Mouse (Mus musculus) frontal cortex, postnatal 36 days (tissue): ENCODE measurements around the gene Vps8.

ENCODE experiments used
- DNase-seq, 2 experiments: peaks; one replicate each; pipeline ENCODE4 v3.0.0; 2022; ENCODE audit warnings: low spot score in 2 of 2

Gene Vps8

DNA sequence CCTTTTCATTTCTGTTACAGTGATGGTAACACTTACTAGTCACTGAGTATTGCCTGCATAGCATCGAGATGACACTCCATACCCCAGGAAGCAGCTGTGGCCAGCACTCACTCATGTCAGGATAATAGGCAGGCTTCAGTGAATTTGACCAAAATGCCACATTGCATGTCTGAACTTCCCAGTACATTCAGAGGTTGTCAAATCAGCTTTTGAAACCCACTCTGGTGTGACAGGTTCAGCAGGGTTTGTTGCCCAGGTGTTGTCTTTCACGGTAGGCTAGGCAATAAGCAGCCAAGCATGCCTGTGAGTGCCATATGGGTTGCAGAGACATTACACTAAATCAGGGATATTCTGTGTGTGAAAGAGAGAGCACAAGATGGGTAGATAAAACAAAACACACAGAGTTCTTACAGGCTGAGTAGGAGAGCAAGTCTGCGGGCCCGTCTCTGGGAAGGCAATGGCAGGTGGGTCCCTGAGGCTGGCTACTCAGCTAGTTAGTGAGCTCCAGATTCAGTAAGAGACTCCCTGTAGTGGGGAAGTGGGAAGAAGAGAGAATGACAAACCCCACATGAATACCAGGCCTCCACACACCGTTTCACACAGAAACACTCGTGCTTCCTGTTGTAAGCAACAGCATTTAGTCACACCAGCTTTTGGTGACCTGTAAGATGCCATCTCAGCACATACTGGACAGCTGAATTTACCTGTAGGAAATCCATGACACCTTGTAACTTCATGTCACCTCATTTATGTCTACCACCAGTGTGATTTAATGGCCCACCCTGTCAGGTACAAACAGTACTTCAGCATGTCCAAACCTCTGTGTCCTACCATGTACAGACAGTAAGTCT, 203.1 kb downstream of the Vps8 start:
- DNase-seq = no peak

DNA sequence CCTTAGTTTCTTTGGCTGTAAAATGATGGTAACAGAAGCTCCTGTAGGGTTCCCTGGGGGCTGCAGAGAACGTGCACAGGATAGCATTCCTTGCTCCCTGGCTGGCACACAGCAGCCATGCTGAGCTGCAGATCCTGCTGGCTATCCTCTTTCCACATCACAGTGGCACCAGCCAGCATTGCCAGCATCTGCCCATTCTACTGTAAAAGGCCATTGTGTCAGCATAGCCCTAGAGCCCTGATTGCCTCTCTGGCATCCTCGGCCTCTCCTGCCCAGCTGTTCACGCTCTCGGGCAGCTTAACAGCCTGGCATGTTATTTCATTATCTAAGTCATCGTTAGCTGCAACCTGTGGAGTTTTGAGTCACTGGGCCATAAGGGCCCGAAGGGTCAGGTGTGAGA, 204.3 kb downstream of the Vps8 start:
- no peak for DNase-seq

DNA sequence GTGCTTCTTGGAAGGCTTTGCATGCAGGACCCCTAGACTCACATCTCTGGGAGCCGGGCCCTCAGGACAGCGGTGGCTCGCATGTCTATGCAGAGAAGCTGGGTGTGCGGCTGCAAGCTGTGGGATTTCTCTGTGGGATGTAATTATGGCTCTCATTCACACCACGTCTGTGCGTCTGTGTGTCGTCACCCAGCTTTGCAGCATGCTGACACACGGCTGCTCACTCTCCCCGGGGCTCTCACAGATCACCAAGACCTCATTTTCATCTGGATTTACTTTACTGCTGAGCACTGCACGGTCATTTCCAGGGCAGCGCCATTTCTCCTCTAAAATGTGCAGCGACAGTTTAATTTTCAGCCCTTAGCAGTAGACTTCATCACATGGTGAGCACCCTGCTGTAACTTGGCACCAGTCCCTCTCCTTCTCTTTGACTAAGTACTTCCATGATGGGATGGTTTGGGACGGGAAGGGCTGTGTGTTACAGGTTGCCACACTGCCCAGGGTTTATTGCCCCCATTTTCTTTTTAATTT, 205.2 kb downstream of the Vps8 start:
- peak in 1 of 2 experiments; percentile 57 for DNase-seq

DNA sequence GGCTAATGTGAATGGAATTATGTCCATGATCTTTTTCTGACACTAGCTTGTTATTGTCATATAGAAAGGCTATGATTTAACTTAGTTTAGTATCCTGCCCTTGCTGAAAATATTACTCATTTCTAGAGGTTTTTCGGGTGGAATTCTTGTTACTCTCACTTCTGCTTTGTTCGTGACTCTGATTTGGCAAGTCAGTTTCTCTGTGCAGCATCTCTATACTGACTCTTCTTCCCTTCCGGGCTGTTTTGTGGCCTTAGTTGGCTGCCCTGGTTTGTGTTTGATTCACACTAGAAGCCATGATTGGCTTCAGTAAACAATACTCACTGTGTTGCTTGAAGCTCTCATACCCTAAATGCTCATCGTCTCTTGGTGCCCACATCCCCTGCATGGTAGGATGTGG, 207.7 kb downstream of the Vps8 start:
- no peak for DNase-seq

DNA sequence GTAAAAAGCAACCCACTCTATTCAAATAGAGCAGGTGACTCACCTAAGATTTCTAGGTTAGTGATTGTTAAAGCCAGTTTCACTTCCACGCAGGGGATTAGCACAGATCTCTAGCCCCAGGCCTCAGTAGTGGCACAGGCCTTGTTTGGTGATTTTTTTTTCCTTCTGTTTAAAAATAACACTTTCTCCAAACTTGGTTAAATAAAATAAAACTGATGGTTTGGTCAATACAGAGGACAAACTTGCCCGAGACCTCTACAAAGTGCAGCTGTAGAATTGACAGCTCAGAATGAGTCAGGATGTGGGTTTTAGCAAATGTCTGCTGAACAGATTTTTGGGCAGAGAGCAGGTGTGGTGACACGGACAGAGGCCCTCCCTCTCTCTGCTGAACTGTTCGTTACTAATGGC, 208.9 kb downstream of the Vps8 start:
- no peak for DNase-seq

DNA sequence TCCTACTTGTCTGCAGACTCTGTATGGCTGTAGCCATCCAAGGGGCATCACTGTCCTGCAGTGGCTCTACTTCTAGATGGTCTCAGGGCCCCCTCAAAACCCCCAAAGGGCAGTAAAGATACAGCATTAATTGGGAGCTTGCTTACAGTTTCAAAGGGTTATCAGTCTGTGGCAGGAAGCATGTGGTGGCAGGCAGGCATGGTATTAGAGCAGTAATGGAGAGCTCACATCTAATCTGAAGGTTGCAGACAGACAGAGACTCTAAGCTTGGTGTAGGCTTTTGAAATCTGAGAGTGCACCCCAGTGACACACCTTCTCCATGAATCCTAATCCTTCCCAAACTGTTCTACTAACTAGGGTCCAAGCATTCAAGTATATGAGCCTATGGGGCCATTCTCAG, 211.5 kb downstream of the Vps8 start:
- no peak for DNase-seq

DNA sequence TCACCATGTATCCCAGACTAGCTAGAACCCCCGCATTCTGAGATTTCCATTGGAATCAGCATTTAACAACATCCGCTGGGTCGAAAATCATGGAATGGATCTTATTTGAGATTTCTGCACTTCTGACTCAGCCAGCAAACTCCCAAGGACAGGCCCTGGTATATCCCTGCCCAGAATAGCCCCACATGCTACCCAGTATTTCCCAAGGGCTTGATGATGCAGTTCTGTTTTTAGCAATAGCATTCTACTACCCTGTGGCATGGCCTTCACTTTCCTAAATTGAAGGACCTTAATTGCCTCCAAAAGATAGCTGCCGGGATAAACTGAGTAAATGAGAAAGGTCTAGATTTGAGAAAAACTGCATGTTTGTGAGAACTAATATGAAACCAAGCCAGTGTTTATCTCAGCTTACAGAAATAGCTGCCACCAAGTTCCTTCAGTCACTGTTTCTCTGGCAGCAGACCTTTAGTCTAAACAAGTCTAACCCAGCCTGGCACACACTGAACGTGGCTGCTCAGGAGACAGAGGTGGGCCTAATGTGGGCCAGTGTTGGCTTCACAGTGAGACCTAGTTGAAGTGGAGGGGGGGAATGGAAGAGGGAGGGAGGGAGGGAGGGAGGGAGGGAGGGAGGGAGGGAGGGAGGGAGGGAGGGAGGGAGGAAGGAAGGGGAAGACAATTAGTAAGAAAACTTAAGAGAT, 213.4 kb downstream of the Vps8 start:
- DNase-seq = no peak

DNA sequence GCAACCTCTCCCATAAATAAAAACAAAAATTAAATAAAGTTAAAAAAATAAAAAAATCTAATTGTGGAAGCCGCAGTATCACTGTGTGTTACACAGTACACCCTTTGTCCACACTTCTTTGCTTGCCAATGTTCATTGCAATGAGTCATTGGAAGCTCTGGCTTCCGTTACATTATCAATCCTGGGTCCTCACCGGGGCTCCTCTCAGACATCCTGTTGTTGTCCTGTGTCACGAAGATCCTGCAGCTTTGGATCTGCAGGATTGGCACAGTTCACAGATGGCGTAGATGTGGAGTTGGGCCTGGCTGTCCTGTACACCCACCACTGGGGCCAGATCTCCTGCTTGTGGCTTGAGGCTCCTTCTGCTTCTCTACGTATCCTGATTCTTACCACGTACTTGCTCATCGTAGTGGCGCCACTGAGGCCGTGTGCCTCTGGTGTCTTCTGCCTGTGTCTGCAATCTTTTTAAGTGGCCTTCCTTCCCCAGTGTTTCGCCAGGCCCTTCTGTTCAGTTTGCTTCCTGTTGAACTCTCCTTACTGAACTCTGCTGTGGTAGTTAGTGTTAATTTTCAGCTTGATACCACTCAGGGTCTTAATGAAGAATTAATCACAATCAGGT, 214.4 kb downstream of the Vps8 start:
- no peak for DNase-seq

DNA sequence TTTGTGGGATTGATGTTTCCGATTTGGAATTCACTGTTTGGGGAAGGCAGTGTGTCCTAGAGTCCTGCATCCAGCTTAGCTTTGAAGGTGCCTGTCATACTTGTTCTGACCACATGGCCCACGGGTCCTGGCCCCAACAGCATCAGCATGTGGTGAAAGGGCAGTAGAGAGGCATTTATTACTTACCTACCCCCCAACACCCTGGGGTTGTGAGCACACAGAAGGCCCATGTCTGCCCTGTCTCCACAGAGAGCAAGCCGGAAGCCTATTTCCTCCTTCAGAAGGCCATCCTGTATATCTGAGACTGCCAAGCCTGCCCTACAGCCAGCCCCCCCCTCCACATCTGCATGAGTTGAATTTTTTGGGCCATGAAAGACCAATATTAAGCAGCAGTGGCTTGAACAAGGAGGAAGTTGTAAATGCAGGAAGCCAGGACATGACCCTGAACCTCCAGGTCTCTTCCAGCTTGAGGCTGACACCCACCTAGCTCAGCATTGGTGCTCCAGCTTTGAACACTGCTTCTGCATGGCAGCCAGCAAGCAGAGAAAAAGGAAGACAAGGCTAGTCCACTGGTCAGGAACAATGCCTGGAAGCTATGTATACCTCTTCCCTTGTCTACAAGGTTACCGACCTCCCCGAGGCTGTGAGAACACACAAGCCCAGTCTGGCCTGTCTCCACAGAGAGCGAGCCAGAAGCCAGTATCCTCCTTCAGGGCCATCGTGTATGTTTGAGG, 218.0 kb downstream of the Vps8 start:
- no peak for DNase-seq

DNA sequence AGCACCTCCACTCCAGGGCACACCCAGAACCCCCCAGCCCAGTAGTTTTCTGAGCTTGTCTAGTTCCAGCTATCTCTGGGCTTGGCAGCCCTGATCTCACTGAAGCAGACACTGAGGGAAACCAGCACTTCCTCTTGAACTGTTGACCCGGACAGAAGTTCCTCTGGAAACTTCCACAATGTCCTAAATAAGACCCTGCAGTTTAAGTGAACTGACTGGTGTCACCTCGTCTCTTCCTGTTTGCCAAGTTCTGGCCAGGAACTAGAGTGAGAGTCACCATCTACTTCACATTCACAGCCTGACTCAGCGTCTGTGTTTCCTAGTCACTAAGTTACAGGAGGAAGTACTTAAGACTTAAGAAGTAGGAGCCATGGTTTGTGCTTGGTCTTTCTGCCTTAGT, 219.0 kb downstream of the Vps8 start:
- DNase-seq = no peak

DNA sequence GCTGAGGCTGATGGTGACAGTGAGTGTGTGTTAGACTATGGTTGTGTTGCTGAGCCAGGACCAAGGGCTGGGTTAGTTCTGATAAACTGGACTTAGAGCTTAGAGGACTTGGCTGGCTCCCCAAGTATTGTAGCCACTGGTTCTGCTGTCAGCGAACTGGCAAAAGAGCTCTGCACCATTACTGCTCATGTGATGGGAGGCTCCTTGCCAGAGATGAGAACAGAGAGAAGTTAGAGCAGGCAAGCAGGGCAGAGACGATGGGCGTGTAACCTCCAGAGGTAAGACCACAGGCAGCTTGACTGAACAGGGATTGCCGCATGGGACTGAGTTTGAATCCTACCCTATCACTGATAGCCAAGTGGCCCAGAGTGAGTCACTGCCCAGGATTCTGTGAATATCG, 220.0 kb downstream of the Vps8 start:
- no peak for DNase-seq

DNA sequence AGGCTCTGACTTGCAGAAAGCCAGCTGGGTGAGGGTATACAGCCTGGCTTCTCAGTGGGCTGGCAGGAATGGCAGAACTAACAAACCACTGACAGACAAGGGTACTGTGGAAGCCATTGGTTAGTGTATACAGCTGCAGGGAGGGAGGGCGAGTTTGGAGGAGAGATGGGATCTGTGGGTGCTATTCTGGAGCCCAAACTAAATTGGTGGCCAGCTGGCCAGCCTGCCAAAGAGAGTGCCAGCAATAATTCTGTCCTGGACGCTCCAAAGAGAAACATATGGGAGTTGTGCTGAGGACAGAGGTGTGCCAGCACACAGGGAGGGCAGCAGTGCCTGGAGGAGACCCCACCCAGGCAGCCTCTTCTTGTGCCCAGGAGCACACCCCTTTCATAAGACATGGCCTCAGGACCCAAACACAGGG, 220.7 kb downstream of the Vps8 start:
- peak in 1 of 2 experiments; percentile 46 for DNase-seq

DNA sequence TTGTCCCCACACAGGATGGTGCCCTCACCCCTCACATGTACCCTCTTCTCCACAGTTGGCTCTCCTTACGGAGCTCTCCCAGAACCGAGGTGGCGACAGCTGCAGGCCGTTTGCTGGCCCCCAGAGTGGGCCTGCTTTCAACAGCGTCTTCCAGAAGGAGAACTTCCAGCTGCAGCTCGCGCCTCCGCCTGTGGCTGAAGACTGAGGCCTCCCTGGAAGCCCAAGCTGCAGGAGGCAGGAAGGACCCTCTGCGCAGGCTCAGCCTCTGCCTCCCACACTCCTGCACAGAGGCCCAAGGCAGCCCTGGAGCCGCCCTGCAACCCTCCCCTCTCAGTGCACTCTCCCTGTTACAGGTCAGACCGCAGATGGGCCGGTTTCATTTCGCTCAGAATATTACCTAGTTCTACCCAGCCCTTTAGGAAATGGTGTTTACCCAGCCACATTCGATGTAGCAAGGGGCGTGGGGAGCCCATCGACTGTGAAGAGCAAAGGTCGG, 221.2 kb downstream of the Vps8 start:
- peak in 1 of 2 experiments; percentile 16 for DNase-seq

DNA sequence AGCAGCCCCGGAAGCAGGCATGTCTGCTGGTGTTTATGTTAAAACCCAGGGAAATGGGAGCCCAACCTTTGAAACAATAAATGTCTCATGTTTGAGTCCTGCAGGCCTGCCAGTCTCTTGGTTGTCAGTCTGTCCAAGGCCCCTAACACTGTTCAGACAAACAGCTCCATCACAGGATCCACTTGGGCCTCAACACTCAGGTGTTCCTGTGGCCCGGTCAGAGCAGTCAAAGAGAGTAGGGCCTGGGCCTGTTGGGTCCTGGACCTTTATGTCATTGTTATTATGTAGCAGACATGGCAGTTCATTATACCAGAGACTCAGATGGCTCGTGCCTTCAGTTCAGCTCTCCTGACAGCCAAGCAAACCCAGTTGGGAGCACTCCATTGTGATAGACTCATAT, 221.7 kb downstream of the Vps8 start:
- DNase-seq = no peak

DNA sequence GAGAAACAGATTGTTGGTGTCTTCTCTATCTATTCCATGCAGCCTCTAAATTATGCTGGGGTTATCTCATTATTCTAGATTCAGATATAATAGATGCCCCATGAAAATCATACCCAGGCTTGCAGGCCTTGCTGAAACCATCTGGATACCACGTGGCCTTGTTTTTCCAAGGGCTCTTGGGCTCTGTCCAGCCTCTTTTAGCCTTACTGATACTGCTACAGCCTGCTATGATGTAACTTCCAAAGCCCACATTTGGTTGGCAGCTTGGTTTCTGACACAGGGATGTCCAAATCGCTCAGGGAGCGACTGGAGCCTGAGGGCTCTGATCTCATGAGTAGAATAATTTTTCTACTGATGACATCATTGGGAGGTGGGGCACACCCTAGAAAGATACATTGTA, 223.0 kb downstream of the Vps8 start:
- no peak for DNase-seq

DNA sequence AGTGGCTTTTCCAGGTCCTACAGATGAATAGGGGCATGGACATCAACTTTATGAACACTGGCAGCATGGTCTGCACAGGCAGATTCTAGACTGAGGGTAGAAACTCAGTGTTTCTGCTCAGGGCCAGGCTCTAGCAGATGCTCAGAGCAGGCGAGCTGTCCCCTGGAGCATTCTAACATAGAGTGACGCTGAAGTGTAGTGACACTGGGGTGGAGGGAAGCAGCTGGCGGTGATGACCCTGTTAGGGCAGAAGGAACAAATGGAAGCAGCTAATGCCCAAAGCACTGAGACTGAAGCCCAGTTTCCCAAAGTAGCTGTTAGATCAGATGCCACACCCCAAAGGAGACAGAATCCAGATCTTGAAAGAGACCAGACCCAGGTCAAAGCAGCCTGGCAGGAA, 223.6 kb downstream of the Vps8 start:
- no peak for DNase-seq

DNA sequence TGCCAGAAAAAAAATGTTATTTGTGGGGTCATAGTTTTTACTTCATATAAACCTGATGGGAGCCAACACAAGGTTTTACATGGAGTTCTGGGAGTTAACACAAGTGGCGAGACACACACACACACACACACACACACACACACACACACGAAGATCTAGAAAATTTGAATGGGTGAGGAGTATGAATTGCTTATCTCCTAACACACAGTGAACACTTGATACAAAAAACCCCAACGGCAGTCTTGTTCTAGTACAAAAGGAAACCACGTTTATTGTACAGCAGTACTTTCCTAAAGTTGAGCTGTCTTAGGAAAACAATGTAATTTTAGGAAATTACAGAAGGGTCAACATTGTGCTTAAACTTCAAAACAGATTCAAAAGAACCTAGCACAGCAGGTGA, 225.9 kb downstream of the Vps8 start:
- no peak for DNase-seq

DNA sequence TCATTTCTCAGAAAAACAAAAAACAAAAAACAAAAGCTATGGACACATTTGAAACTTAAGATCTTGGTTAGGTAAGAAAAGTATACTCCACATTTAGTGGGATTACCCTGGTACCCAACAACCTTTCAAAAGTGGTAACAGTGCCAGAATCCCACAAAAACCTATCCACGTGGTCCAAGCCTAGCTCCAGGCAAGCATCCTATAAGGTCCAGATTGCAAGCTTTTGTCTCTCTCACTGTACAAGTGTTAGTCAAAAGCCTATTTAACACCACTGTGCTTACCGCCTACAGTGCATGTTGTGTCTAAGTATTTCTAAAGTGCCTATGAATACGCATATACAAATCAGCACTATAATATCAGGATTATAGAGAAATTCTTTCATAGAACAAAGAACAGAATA, 227.4 kb downstream of the Vps8 start:
- no peak for DNase-seq

DNA sequence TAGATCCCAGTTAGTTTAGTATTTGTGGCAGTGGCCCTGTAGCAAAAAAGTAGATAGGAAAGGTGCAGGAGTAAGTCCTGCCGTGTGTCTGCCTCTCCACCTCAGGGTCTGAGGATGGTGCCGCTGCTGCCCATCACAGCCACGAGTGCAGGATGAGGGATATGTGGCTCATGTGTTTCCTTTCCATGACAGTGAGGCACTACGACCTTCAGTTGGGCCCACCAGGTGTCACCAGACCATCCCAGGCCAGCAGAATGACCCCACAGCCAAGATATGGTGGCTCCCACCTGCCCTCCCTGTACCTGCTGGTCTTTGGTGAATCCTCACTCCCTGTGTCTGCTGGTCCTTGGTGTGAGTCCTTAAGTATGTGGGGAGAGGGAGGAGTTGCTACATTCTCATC, 228.2 kb downstream of the Vps8 start:
- no peak for DNase-seq

DNA sequence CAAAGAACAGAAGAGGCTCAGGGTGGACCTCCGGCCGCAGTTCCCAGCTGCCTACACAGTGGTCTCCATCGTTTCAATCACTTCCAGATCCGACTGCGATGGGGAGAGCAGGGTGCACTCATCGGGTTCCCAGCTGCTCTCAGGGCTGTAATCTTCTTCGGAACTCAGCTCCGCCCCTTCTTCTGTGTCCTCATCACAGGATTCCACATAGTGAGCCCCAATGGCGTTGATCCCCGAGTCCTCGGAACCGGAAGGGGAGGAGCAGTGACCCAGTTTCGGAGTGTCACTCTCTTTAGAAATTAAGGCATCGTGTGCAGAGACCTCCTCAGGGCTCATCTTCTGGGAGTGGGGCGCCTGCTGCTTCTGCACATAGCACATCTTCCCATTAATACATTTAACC, 230.2 kb downstream of the Vps8 start:
- DNase-seq = no peak

DNA sequence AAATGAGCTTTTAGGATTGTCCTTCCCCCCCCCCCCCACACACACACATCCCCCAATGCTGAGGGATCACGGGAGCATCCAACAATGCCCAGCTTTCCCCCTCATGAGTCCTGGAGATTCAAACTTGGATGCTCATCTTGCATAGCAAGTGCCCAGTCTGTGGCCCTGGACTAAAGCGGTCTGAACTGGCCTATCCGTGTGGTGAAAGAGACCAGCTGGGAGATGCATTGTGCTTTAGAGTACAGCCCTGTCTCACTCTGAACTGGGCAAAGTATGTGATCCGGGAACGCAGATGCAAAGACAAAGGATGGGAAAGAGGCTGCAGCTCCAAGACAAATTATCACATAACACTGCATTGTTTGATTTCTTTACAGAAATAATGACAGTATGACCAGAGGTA, 231.5 kb downstream of the Vps8 start:
- no peak for DNase-seq

DNA sequence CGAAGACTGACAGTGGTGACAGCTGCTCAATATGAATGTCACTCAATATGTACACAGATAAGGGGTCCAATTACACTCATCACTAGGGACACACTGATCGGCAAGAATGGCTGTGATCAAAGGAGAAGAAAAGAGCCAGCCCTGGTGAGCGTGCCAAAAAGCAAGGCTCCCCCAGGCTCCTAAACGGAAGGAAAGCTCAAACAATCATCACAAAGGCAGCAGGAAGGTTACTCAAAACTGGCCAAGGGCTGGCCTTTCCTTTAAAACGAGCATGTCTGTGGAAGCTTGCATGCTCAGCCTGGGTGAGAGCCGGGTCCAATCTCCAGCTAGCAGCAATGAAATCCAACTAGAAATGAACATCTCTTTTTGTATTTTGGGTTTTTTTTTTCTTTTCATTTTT, 232.4 kb downstream of the Vps8 start:
- DNase-seq = no peak
